Mouse (Mus musculus): ENCODE measurements around the gene Hsp90aa1. TPM values are rescaled to one million over a fixed set of nuclear protein-coding genes. Genes with fewer than 3 reads are reported as not detected.
"Not testable (repeated sequence)": the region's sequence is repeated elsewhere in the genome, so short reads cannot be mapped to it uniquely, and the experiment has no call there.

Hsp90aa1 gene
- polyA plus RNA-seq, 1 experiment from 2014 or later = 1,546 TPM

DNA sequence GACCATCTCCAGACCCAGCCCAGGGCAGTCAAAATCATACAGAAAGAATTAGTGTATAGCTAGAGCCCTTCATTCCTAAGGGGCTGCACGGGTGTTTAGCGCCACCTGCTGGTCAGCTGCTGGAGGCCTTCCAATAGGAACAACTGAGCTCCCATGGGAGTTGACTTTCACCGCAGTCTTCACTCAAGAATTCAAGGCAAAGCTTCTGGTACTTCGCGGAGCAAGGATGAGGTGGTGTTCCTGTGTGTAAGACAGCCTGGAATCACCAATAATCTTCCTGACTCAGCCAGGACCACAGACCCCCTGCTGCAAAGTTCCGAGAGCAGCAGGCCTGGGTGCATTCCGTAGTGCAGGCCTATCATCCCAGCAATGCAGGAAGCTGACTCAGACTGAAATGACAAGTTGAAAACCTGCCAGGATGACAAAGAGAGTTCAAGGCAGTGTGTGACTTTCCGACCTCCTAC is 512 bp upstream of the Hsp90aa1 start:
- ATAC-seq (ENCODE audit: low read depth) = peak; percentile 38; the same call in 1 of the 2 replicates
- Histone ChIP-seq H3K27me3 (ENCODE audit: control insufficient read depth, insufficient read depth, low read length) (no peaks in the 10 kb centered on the region), H3K9me3 (ENCODE audit: control insufficient read depth, low read length) (no peaks in the 10 kb centered on the region), H3K4me1 (ENCODE audit: control insufficient read depth, insufficient read depth, low read length) (no peaks in the 10 kb centered on the region), H3K4me2 (ENCODE audit: low read depth, low read length) (no peak overlapping the region), H3K4me3 (ENCODE audit: low read depth, low read length) (no peak overlapping the region), H3K9ac (replicated peaks; ENCODE audit: low read depth, low read length) (no peak overlapping the region), H3K27ac (ENCODE audit: low read depth, low read length) (no peak overlapping the region), H3K36me3 (ENCODE audit: control insufficient read depth, insufficient read depth, low read length) (no peaks in the 10 kb centered on the region)
- 32% methylated on average over 8 of the region's 8 CpGs for WGBS

GRCm38 (mm10) chr12:110701363-110701762 is 1.2 kb downstream of the Hsp90aa1 start:
- WGBS = 32% methylated on average over 3 of the region's 3 CpGs
- H3K4me2 ChIP-seq (ENCODE audit: low read depth, low read length); H3K4me3 ChIP-seq (ENCODE audit: low read depth, low read length); H3K4me1 ChIP-seq (ENCODE audit: control insufficient read depth, insufficient read depth, low read length); H3K9me3 ChIP-seq (ENCODE audit: control insufficient read depth, low read length); H3K9ac ChIP-seq (replicated peaks; ENCODE audit: low read depth, low read length); ATAC-seq (ENCODE audit: low read depth); H3K27ac ChIP-seq (ENCODE audit: low read depth, low read length); H3K27me3 ChIP-seq (ENCODE audit: control insufficient read depth, insufficient read depth, low read length); H3K36me3 ChIP-seq (ENCODE audit: control insufficient read depth, insufficient read depth, low read length): not testable (repeated sequence)

- WGBS = 63% methylated on average over 2 of the region's 2 CpGs
- H3K4me1 ChIP-seq (ENCODE audit: control insufficient read depth, insufficient read depth, low read length) = 0 out of 2 replicates have a peak, but pooled peaks cover 4% of the 10 kb centered on the region
- no peak overlapping the region for H3K27ac ChIP-seq (ENCODE audit: low read depth, low read length)
- no peak overlapping the region for H3K9ac ChIP-seq (replicated peaks; ENCODE audit: low read depth, low read length)
- H3K27me3 ChIP-seq (ENCODE audit: control insufficient read depth, insufficient read depth, low read length) = no peaks in the 10 kb centered on the region
- H3K36me3 ChIP-seq (ENCODE audit: control insufficient read depth, insufficient read depth, low read length) = no peaks in the 10 kb centered on the region
- no peak for ATAC-seq (ENCODE audit: low read depth)
- H3K9me3 ChIP-seq (ENCODE audit: control insufficient read depth, low read length) = no peaks in the 10 kb centered on the region
- no peak overlapping the region for H3K4me3 ChIP-seq (ENCODE audit: low read depth, low read length)
- H3K4me2 ChIP-seq (ENCODE audit: low read depth, low read length) = no peak overlapping the region
Observed at GRCm38 (mm10) chr12:110700730-110701129, 1.8 kb downstream of the Hsp90aa1 start.

GRCm38 (mm10) chr12:110699171-110699547 is 3.4 kb downstream of the Hsp90aa1 start:
- H3K36me3 ChIP-seq (ENCODE audit: control insufficient read depth, insufficient read depth, low read length) = 0 out of 2 replicates have a peak, but pooled peaks cover 8% of the 10 kb centered on the region
- ATAC-seq (ENCODE audit: low read depth) = no peak
- H3K27ac ChIP-seq (ENCODE audit: low read depth, low read length) = no peak overlapping the region
- H3K9ac ChIP-seq (replicated peaks; ENCODE audit: low read depth, low read length) = no peak overlapping the region
- H3K4me3 ChIP-seq (ENCODE audit: low read depth, low read length) = no peak overlapping the region
- no peak overlapping the region for H3K4me2 ChIP-seq (ENCODE audit: low read depth, low read length)
- WGBS = 64% methylated on average over 2 of the region's 2 CpGs
- H3K27me3 ChIP-seq (ENCODE audit: control insufficient read depth, insufficient read depth, low read length) = no peaks in the 10 kb centered on the region
- H3K9me3 ChIP-seq (ENCODE audit: control insufficient read depth, low read length) = no peaks in the 10 kb centered on the region
- H3K4me1 ChIP-seq (ENCODE audit: control insufficient read depth, insufficient read depth, low read length) = peaks cover 10% of the 10 kb centered on the region

GRCm38 (mm10) chr12:110698523-110699170 is 3.9 kb downstream of the Hsp90aa1 start:
- Histone ChIP-seq H3K4me3 (ENCODE audit: low read depth, low read length) (no peak overlapping the region), H3K27me3 (ENCODE audit: control insufficient read depth, insufficient read depth, low read length) (no peaks in the 10 kb centered on the region), H3K36me3 (ENCODE audit: control insufficient read depth, insufficient read depth, low read length) (0 out of 2 replicates have a peak, but pooled peaks cover 11% of the 10 kb centered on the region), H3K4me1 (ENCODE audit: control insufficient read depth, insufficient read depth, low read length) (peaks cover 10% of the 10 kb centered on the region), H3K27ac (ENCODE audit: low read depth, low read length) (no peak overlapping the region), H3K9me3 (ENCODE audit: control insufficient read depth, low read length) (no peaks in the 10 kb centered on the region), H3K9ac (replicated peaks; ENCODE audit: low read depth, low read length) (no peak overlapping the region), H3K4me2 (ENCODE audit: low read depth, low read length) (no peak overlapping the region)
- WGBS = 51% methylated on average over 15 of the region's 15 CpGs
- no peak for ATAC-seq (ENCODE audit: low read depth)

- WGBS = 91% methylated on average over 1 of the region's 1 CpGs
- H3K9ac ChIP-seq (replicated peaks; ENCODE audit: low read depth, low read length) = no peak overlapping the region
- no peak for ATAC-seq (ENCODE audit: low read depth)
- no peak overlapping the region for H3K27ac ChIP-seq (ENCODE audit: low read depth, low read length)
- H3K4me2 ChIP-seq (ENCODE audit: low read depth, low read length) = no peak overlapping the region
- H3K36me3 ChIP-seq (ENCODE audit: control insufficient read depth, insufficient read depth, low read length) = 0 out of 2 replicates have a peak, but pooled peaks cover 15% of the 10 kb centered on the region
- H3K27me3 ChIP-seq (ENCODE audit: control insufficient read depth, insufficient read depth, low read length) = no peaks in the 10 kb centered on the region
- H3K4me1 ChIP-seq (ENCODE audit: control insufficient read depth, insufficient read depth, low read length) = peaks cover 10% of the 10 kb centered on the region
- no peak overlapping the region for H3K4me3 ChIP-seq (ENCODE audit: low read depth, low read length)
- no peaks in the 10 kb centered on the region for H3K9me3 ChIP-seq (ENCODE audit: control insufficient read depth, low read length)
Observed at GRCm38 (mm10) chr12:110698080-110698479, 4.4 kb downstream of the Hsp90aa1 start.

DNA sequence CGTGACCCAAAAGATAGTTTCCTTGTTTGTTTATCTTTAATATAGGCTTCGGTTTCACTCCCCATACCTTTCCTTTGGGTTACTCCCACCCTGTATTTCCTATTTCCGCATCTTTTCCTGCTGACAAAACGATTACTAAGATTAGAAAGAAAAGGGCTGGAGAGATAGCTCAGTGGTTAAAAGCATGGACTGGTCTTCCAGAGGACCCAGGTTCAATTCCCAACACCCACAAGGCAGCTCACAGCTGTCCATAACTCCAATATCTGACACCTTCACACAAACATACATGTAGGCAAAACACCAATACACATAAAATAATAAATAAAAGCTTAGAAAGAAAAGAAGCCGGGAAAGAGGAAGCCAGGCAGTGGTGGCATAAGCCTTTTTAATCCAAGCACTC is 5.1 kb downstream of the Hsp90aa1 start:
- no peak overlapping the region for H3K9ac ChIP-seq (replicated peaks; ENCODE audit: low read depth, low read length)
- no peak overlapping the region for H3K4me2 ChIP-seq (ENCODE audit: low read depth, low read length)
- ATAC-seq (ENCODE audit: low read depth) = no peak
- 74% methylated on average over 5 of the region's 5 CpGs for WGBS
- H3K4me3 ChIP-seq (ENCODE audit: low read depth, low read length) = no peak overlapping the region
- no peaks in the 10 kb centered on the region for H3K9me3 ChIP-seq (ENCODE audit: control insufficient read depth, low read length)
- peaks cover 19% of the 10 kb centered on the region; the same call in 1 of the 2 replicates for H3K36me3 ChIP-seq (ENCODE audit: control insufficient read depth, insufficient read depth, low read length)
- no peaks in the 10 kb centered on the region for H3K27me3 ChIP-seq (ENCODE audit: control insufficient read depth, insufficient read depth, low read length)
- H3K4me1 ChIP-seq (ENCODE audit: control insufficient read depth, insufficient read depth, low read length) = peaks cover 10% of the 10 kb centered on the region
- no peak overlapping the region for H3K27ac ChIP-seq (ENCODE audit: low read depth, low read length)

DNA sequence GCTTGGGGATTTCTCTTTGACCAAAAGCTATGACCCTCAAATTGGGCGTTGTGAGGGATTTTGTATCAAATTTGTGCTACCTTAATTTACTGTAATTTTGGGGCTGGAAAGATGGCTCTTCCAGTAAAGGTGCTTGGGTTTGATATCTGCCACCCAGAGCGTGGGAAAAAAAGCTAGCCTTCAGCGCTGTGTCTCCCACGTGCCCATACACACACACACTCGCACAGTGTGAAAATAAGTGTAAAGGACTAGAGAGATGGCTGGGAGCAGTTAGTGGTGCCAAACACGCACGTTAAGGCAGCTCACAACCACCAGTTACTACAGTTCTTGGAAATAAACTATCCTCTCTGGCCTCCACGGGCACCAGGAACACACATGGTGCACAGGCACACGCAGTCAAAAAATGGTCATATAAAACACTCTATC is 5.5 kb downstream of the Hsp90aa1 start:
- H3K4me3 ChIP-seq (ENCODE audit: low read depth, low read length) = peak overlapping the region; percentile 99
- 53% methylated on average over 9 of the region's 9 CpGs for WGBS
- H3K4me1 ChIP-seq (ENCODE audit: control insufficient read depth, insufficient read depth, low read length) = peaks cover 10% of the 10 kb centered on the region
- peaks cover 19% of the 10 kb centered on the region for H3K36me3 ChIP-seq (ENCODE audit: control insufficient read depth, insufficient read depth, low read length)
- peak overlapping the region; percentile 62 for H3K9ac ChIP-seq (replicated peaks; ENCODE audit: low read depth, low read length)
- H3K27me3 ChIP-seq (ENCODE audit: control insufficient read depth, insufficient read depth, low read length) = no peaks in the 10 kb centered on the region
- peak overlapping the region; percentile 98 for H3K27ac ChIP-seq (ENCODE audit: low read depth, low read length)
- H3K4me2 ChIP-seq (ENCODE audit: low read depth, low read length) = peak overlapping the region; percentile 72
- ATAC-seq (ENCODE audit: low read depth) = no peak
- H3K9me3 ChIP-seq (ENCODE audit: control insufficient read depth, low read length) = no peaks in the 10 kb centered on the region

GRCm38 (mm10) chr12:110696173-110696974 is 6.2 kb downstream of the Hsp90aa1 start:
- H3K4me1 ChIP-seq (ENCODE audit: control insufficient read depth, insufficient read depth, low read length) = peaks cover 10% of the 10 kb centered on the region
- H3K9ac ChIP-seq (replicated peaks; ENCODE audit: low read depth, low read length) = peak overlapping the region; percentile 98
- under 1% methylated on average over 81 of the region's 89 CpGs for WGBS
- no peaks in the 10 kb centered on the region for H3K27me3 ChIP-seq (ENCODE audit: control insufficient read depth, insufficient read depth, low read length)
- peak overlapping the region; percentile 72 for H3K4me2 ChIP-seq (ENCODE audit: low read depth, low read length)
- no peaks in the 10 kb centered on the region for H3K9me3 ChIP-seq (ENCODE audit: control insufficient read depth, low read length)
- peak overlapping the region; percentile 99 for H3K4me3 ChIP-seq (ENCODE audit: low read depth, low read length)
- H3K36me3 ChIP-seq (ENCODE audit: control insufficient read depth, insufficient read depth, low read length) = peaks cover 25% of the 10 kb centered on the region
- peak; percentile 95 for ATAC-seq (ENCODE audit: low read depth)
- H3K27ac ChIP-seq (ENCODE audit: low read depth, low read length) = peak overlapping the region; percentile 98

Data from neural tube, embryonic 14.5 days (tissue).